Mouse (Mus musculus) megakaryocyte, embryonic 14.5 days (primary cell): Measurements from ENCODE around the gene Mtmr6. TPM values are rescaled to one million over a fixed set of nuclear protein-coding genes. Genes with fewer than 3 reads are reported as not detected.
A peak's percentile ranks its signal among the peaks of the same experiment; 100 is the strongest.

Experiments used
- H3K27me3 ChIP-seq: replicated peaks from 2 replicates; pipeline ENCODE3; 2012; ENCODE audit warnings: inconsistent platforms
- H3K36me3 ChIP-seq: replicated peaks from 2 replicates; pipeline ENCODE3; 2012; ENCODE audit warnings: low read length, inconsistent platforms, mixed read lengths
- H3K4me1 ChIP-seq: 2 replicates; pipeline ENCODE4 v1.6.1; 2012; ENCODE audit warnings: inconsistent platforms
- H3K4me3 ChIP-seq: replicated peaks from 2 replicates; pipeline ENCODE3; 2012; ENCODE audit warnings: moderate library complexity, mild to moderate bottlenecking, inconsistent platforms
- H3K9me3 ChIP-seq: 2 replicates; pipeline ENCODE4 v1.6.1; 2012; ENCODE audit warnings: inconsistent platforms
- FLI1 ChIP-seq: IDR thresholded peaks from 2 replicates; pipeline ENCODE4 v1.6.1; 2012; ENCODE audit warnings: low read length, inconsistent platforms, mixed read lengths
- GATA1 ChIP-seq: IDR thresholded peaks from 3 replicates; pipeline ENCODE4 v1.6.1; 2012; ENCODE audit warnings: mixed read lengths, low read length, inconsistent platforms, borderline replicate concordance
- polyA plus RNA-seq: library from polyadenylated mRNA; stranded (reverse); fragments of >175 nt; gene quantifications from 2 replicates; pipeline ENCODE4 v1.2.3, GENCODE M21; 2012; ENCODE audit warnings: low replicate concordance; ENCODE audit not compliant: insufficient read depth

Gene Mtmr6
- polyA plus RNA-seq, 1 experiment, result 3.3 TPM

GRCm38 (mm10) chr14:60253466-60253865 is 11.6 kb upstream of the Mtmr6 start:
- Histone ChIP-seq H3K27me3 (no peaks in the 10 kb centered on the region), H3K4me1 (peaks cover 35% of the 10 kb centered on the region), H3K36me3 (peaks cover 3% of the 10 kb centered on the region), H3K9me3 (no peaks in the 10 kb centered on the region), H3K4me3 (no peak overlapping the region)
- no peak for TF ChIP-seq FLI1
- no peak for TF ChIP-seq GATA1

GRCm38 (mm10) chr14:60254774-60255173 is 10.3 kb upstream of the Mtmr6 start:
- H3K36me3 ChIP-seq, result no peaks in the 10 kb centered on the region
- H3K4me1 ChIP-seq, result peaks cover 26% of the 10 kb centered on the region
- TF ChIP-seq GATA1 (no peak), FLI1 (no peak)
- no peaks in the 10 kb centered on the region for H3K9me3 ChIP-seq
- H3K27me3 ChIP-seq, result no peaks in the 10 kb centered on the region
- no peak overlapping the region for H3K4me3 ChIP-seq

- Histone ChIP-seq H3K27me3 (no peaks in the 10 kb centered on the region), H3K4me1 (peaks cover 21% of the 10 kb centered on the region), H3K9me3 (no peaks in the 10 kb centered on the region), H3K36me3 (no peaks in the 10 kb centered on the region), H3K4me3 (no peak overlapping the region)
- TF ChIP-seq GATA1 (no peak), FLI1 (no peak)
These were observed 8.7 kb upstream of the Mtmr6 start for GRCm38 (mm10) chr14:60256356-60256755.

- H3K36me3 ChIP-seq, result no peaks in the 10 kb centered on the region
- no peak overlapping the region for H3K4me3 ChIP-seq
- no peaks in the 10 kb centered on the region for H3K27me3 ChIP-seq
- H3K4me1 ChIP-seq, result peaks cover 20% of the 10 kb centered on the region
- no peak for TF ChIP-seq GATA1
- no peak for TF ChIP-seq FLI1
- H3K9me3 ChIP-seq, result no peaks in the 10 kb centered on the region
These were observed 7.9 kb upstream of the Mtmr6 start for GRCm38 (mm10) chr14:60257101-60257500.

- Histone ChIP-seq H3K27me3 (no peaks in the 10 kb centered on the region), H3K9me3 (no peaks in the 10 kb centered on the region), H3K4me1 (peaks cover 13% of the 10 kb centered on the region), H3K4me3 (no peak overlapping the region), H3K36me3 (no peaks in the 10 kb centered on the region)
- TF ChIP-seq FLI1, result no peak
- TF ChIP-seq GATA1, result no peak
These were observed 7.2 kb upstream of the Mtmr6 start for GRCm38 (mm10) chr14:60257851-60258250.

- H3K27me3 ChIP-seq, result no peaks in the 10 kb centered on the region
- TF ChIP-seq GATA1, result no peak
- no peak for TF ChIP-seq FLI1
- H3K9me3 ChIP-seq, result no peaks in the 10 kb centered on the region
- H3K4me1 ChIP-seq, result peaks cover 12% of the 10 kb centered on the region
- H3K4me3 ChIP-seq, result no peak overlapping the region
- H3K36me3 ChIP-seq, result no peaks in the 10 kb centered on the region
These were observed 2.7 kb upstream of the Mtmr6 start for GRCm38 (mm10) chr14:60262316-60262715.

- peaks cover 14% of the 10 kb centered on the region for H3K36me3 ChIP-seq
- peak overlapping the region; percentile 91 for H3K4me3 ChIP-seq
- no peaks in the 10 kb centered on the region for H3K9me3 ChIP-seq
- peaks cover 66% of the 10 kb centered on the region for H3K4me1 ChIP-seq
- H3K27me3 ChIP-seq, result no peaks in the 10 kb centered on the region
- TF ChIP-seq GATA1, result no peak
- no peak for TF ChIP-seq FLI1
These were observed 4.3 kb downstream of the Mtmr6 start for GRCm38 (mm10) chr14:60269333-60269732.

- peak overlapping the region; percentile 64 for H3K4me3 ChIP-seq
- no peak for TF ChIP-seq GATA1
- no peak for TF ChIP-seq FLI1
These were observed 8.3 kb downstream of the Mtmr6 start for GRCm38 (mm10) chr14:60273346-60273745.

GRCm38 (mm10) chr14:60275301-60276276 is 10.6 kb downstream of the Mtmr6 start:
- no peak overlapping the region for H3K4me3 ChIP-seq
- H3K36me3 ChIP-seq, result peaks cover 60% of the 10 kb centered on the region
- no peaks in the 10 kb centered on the region for H3K27me3 ChIP-seq
- H3K9me3 ChIP-seq, result no peaks in the 10 kb centered on the region; the same call in 1 of the 2 replicates
- TF ChIP-seq FLI1 (no peak), GATA1 (no peak)
- peaks cover 32% of the 10 kb centered on the region for H3K4me1 ChIP-seq

More at GRCm38 (mm10) chr14:60273346-60273745, 8.3 kb downstream of the Mtmr6 start:
- Histone ChIP-seq H3K27me3 (no peaks in the 10 kb centered on the region), H3K9me3 (no peaks in the 10 kb centered on the region; the same call in 1 of the 2 replicates), H3K36me3 (peaks cover 43% of the 10 kb centered on the region), H3K4me1 (peaks cover 51% of the 10 kb centered on the region)
